Mouse (Mus musculus) kidney, adult 2 months (tissue): ENCODE measurements around the gene Cntfr.

Experiments
- CTCF ChIP-seq: fragments of 200-500 bp; conservative IDR thresholded peaks from 2 replicates; pipeline ENCODE4 v1.5.1; 2011; ENCODE audit warnings: low read depth, mild to moderate bottlenecking, control low read depth, low read length, moderate library complexity, mixed read lengths; ENCODE audit not compliant: insufficient read depth, insufficient read length
- POLR2A ChIP-seq: fragments of 200-500 bp; IDR thresholded peaks from one replicate; pipeline ENCODE4 v1.6.1; 2011; ENCODE audit warnings: low read depth, low read length, control low read depth

DNA sequence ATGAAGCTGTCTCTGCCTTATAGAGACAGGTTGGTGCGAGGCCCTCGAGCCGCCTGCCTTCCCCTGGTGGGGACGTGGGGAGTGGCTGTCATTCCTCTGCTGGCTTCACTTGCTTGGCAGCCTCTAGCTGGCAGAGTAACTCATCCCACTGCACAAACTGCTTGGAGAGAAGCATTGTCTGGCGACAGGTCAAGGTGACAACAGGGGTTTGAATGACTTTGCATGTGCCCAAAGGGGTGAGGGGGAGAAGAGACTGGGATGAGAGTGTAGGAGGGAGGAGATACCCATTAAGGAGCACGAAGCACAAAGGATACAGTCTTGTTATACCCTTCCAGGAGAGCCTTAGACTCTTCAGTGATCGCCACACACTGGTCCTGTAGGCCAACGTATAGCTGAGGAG lies 18.2 kb upstream of the Cntfr start:
- no peak for TF ChIP-seq POLR2A
- no peak for TF ChIP-seq CTCF
